Mouse (Mus musculus): ENCODE measurements around the gene Vldlr. TPM values are rescaled to one million over a fixed set of nuclear protein-coding genes. Genes with fewer than 3 reads are reported as not detected.

Gene Vldlr
- polyA plus RNA-seq, 1 experiment, result 8.0 TPM

DNA sequence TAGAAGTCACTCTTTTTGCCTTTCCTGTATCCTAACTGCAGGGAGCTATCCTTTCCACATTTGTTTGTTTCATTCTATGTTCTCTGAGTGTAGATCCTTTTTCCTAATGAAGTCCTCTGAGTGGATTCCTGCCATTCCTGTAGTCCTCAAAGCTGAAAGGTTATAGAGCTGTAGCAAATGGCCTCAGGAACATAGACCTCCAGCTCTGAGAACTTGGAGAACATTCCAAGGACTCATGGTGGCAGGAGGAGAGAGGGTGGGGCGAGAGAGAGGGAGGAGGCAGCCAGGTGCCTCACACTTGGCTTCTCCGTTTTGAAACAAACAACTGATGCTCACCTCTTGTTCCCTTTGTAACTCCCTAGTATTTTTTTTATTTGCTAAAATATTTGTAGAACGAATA lies 10.3 kb downstream of the Vldlr start:
- Histone ChIP-seq H3K27me3 (ENCODE audit: control insufficient read depth, insufficient read depth, low read length) (no peaks in the 10 kb centered on the region), H3K4me3 (ENCODE audit: control insufficient read depth, insufficient read depth, low read length) (no peak overlapping the region), H3K27ac (ENCODE audit: control insufficient read depth, insufficient read depth, low read length) (no peak overlapping the region), H3K36me3 (ENCODE audit: control insufficient read depth, insufficient read depth, low read length) (no peaks in the 10 kb centered on the region), H3K4me1 (replicated peaks; ENCODE audit: control insufficient read depth, insufficient read depth, low read length) (no peaks in the 10 kb centered on the region)
- no peak for DNase-seq
- WGBS, result 86% methylated on average over 3 of the region's 3 CpGs
- TF ChIP-seq CTCF (IDR thresholded peaks at IDR 0.05; ENCODE audit: borderline replicate concordance, control insufficient read depth, extremely low read depth, insufficient read depth, low read length, poor library complexity), result no peak

DNA sequence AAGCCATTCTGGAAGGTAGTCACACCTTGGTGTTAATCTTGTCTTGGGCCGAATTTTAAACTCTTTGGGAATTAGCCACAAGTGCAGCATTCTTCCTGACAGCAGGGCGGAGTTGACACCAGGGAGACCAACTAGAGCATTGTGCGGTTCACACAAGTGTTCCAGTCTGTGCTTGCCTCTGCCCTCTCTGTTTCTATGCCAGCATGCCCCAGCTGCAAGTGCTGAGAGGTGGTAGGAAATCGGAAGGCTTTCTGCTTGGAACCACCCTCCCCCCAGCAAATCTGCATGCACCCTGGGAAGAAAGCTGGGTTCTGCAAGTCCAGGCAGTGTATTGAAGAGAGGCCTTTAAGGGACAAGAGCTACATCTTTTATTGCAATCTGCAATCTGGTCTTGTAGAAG lies 10.8 kb downstream of the Vldlr start:
- TF ChIP-seq CTCF (IDR thresholded peaks at IDR 0.05; ENCODE audit: borderline replicate concordance, control insufficient read depth, extremely low read depth, insufficient read depth, low read length, poor library complexity), result no peak
- no peak for TF ChIP-seq POLR2A (IDR thresholded peaks at IDR 0.05; ENCODE audit: control insufficient read depth, extremely low read depth, insufficient read depth, low read length, poor library complexity)
- WGBS, result 92% methylated on average over 4 of the region's 4 CpGs
- Histone ChIP-seq H3K27ac (ENCODE audit: control insufficient read depth, insufficient read depth, low read length) (no peak overlapping the region), H3K4me1 (replicated peaks; ENCODE audit: control insufficient read depth, insufficient read depth, low read length) (no peaks in the 10 kb centered on the region), H3K27me3 (ENCODE audit: control insufficient read depth, insufficient read depth, low read length) (no peaks in the 10 kb centered on the region), H3K4me3 (ENCODE audit: control insufficient read depth, insufficient read depth, low read length) (no peak overlapping the region), H3K36me3 (ENCODE audit: control insufficient read depth, insufficient read depth, low read length) (no peaks in the 10 kb centered on the region)
- DNase-seq, result no peak

DNA sequence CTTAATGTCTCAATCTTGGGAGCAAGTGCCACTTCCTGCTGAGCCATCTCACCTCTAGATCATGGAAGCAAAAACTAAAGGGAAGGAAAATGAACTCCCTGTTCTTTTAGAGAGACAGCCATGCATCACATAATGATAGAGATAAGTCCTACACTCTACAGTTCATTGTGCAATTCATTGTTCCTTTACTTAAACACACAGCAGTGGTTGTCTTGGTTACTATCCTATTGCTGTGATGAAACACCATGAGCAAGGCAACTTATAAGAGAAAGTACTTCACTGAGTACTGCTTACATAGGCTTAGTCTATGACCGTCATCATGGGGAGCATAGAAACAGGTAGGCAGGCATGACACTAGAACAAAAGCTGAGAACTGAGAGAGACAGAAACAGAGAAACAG lies 12.0 kb downstream of the Vldlr start:
- Histone ChIP-seq H3K27ac (ENCODE audit: control insufficient read depth, insufficient read depth, low read length) (no peak overlapping the region), H3K4me3 (ENCODE audit: control insufficient read depth, insufficient read depth, low read length) (no peak overlapping the region), H3K4me1 (replicated peaks; ENCODE audit: control insufficient read depth, insufficient read depth, low read length) (no peaks in the 10 kb centered on the region), H3K27me3 (ENCODE audit: control insufficient read depth, insufficient read depth, low read length) (no peaks in the 10 kb centered on the region), H3K36me3 (ENCODE audit: control insufficient read depth, insufficient read depth, low read length) (no peaks in the 10 kb centered on the region)
- DNase-seq, result no peak
- no peak for TF ChIP-seq CTCF (IDR thresholded peaks at IDR 0.05; ENCODE audit: borderline replicate concordance, control insufficient read depth, extremely low read depth, insufficient read depth, low read length, poor library complexity)
- no peak for TF ChIP-seq POLR2A (IDR thresholded peaks at IDR 0.05; ENCODE audit: control insufficient read depth, extremely low read depth, insufficient read depth, low read length, poor library complexity)
- WGBS, result 94% methylated on average over 1 of the region's 1 CpGs

DNA sequence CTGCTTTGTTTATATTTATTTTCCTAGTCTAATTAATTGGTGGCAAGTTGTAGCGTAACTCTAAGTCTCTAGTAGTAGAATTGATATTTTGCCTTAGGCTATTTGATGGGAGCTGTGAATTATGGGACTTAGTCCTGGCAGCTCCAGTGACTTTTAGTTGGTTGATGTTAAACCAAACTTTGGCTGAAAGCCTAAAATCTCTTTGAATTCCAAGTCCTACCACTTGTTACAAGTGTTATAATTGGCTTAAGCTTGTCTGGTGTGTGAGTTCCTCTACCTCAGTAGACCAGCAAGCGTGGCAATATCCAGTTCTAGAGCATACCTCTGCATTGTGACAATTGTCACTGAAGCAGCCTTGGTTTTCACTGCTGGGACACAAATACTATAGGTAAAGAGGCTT lies 17.1 kb downstream of the Vldlr start:
- H3K27me3 ChIP-seq (ENCODE audit: control insufficient read depth, insufficient read depth, low read length), result no peaks in the 10 kb centered on the region
- H3K4me1 ChIP-seq (replicated peaks; ENCODE audit: control insufficient read depth, insufficient read depth, low read length), result no peaks in the 10 kb centered on the region
- WGBS, result 93% methylated on average over 2 of the region's 2 CpGs
- H3K27ac ChIP-seq (ENCODE audit: control insufficient read depth, insufficient read depth, low read length), result no peak overlapping the region
- no peaks in the 10 kb centered on the region for H3K36me3 ChIP-seq (ENCODE audit: control insufficient read depth, insufficient read depth, low read length)
- TF ChIP-seq CTCF (IDR thresholded peaks at IDR 0.05; ENCODE audit: borderline replicate concordance, control insufficient read depth, extremely low read depth, insufficient read depth, low read length, poor library complexity), result no peak
- no peak for TF ChIP-seq POLR2A (IDR thresholded peaks at IDR 0.05; ENCODE audit: control insufficient read depth, extremely low read depth, insufficient read depth, low read length, poor library complexity)
- DNase-seq, result no peak
- H3K4me3 ChIP-seq (ENCODE audit: control insufficient read depth, insufficient read depth, low read length), result no peak overlapping the region

DNA sequence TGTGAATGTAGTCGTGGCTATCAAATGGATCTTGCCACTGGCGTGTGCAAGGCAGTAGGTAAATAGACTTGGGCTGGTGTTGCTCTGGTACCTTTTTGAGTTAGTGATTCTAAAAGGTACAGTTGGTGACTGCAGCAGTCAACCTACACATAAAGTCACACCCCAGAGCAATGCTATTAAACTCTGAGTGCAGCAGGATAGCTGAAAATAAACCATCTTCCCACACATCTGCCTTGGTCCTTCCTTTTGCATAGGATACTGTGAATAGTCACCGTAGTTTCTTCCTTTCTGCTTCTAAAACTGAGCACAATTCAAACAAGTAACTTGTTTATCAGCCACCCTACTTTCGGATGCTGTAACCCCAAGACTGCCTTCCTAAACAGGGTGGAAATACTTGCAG lies 23.6 kb downstream of the Vldlr start:
- Histone ChIP-seq H3K27ac (ENCODE audit: control insufficient read depth, insufficient read depth, low read length) (no peak overlapping the region), H3K27me3 (ENCODE audit: control insufficient read depth, insufficient read depth, low read length) (no peaks in the 10 kb centered on the region), H3K4me1 (replicated peaks; ENCODE audit: control insufficient read depth, insufficient read depth, low read length) (no peaks in the 10 kb centered on the region), H3K36me3 (ENCODE audit: control insufficient read depth, insufficient read depth, low read length) (no peaks in the 10 kb centered on the region), H3K4me3 (ENCODE audit: control insufficient read depth, insufficient read depth, low read length) (no peak overlapping the region)
- 95% methylated on average over 4 of the region's 4 CpGs for WGBS
- DNase-seq, result no peak
- TF ChIP-seq POLR2A (IDR thresholded peaks at IDR 0.05; ENCODE audit: control insufficient read depth, extremely low read depth, insufficient read depth, low read length, poor library complexity), result no peak
- no peak for TF ChIP-seq CTCF (IDR thresholded peaks at IDR 0.05; ENCODE audit: borderline replicate concordance, control insufficient read depth, extremely low read depth, insufficient read depth, low read length, poor library complexity)

DNA sequence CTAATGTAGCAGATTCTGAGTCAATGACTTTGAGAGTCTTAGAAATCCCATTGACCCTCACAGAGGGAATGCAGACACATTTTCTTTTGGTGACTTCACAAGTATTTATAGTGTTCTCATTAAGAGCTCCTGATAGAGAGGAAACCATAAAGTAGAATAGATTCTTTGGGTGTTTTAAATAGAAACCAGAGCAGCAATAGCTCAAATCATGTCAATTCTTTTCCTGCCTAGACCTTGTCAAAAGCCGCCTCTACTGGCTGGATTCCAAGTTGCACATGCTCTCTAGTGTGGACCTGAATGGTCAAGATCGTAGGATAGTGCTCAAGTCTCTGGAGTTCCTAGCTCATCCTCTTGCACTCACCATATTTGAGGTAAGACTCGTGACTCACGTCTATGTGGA lies 27.2 kb downstream of the Vldlr start:
- 94% methylated on average over 4 of the region's 4 CpGs for WGBS
- TF ChIP-seq POLR2A (IDR thresholded peaks at IDR 0.05; ENCODE audit: control insufficient read depth, extremely low read depth, insufficient read depth, low read length, poor library complexity), result no peak
- DNase-seq, result no peak
- Histone ChIP-seq H3K36me3 (ENCODE audit: control insufficient read depth, insufficient read depth, low read length) (no peaks in the 10 kb centered on the region), H3K27ac (ENCODE audit: control insufficient read depth, insufficient read depth, low read length) (no peak overlapping the region), H3K4me1 (replicated peaks; ENCODE audit: control insufficient read depth, insufficient read depth, low read length) (no peaks in the 10 kb centered on the region), H3K27me3 (ENCODE audit: control insufficient read depth, insufficient read depth, low read length) (no peaks in the 10 kb centered on the region), H3K4me3 (ENCODE audit: control insufficient read depth, insufficient read depth, low read length) (no peak overlapping the region)

DNA sequence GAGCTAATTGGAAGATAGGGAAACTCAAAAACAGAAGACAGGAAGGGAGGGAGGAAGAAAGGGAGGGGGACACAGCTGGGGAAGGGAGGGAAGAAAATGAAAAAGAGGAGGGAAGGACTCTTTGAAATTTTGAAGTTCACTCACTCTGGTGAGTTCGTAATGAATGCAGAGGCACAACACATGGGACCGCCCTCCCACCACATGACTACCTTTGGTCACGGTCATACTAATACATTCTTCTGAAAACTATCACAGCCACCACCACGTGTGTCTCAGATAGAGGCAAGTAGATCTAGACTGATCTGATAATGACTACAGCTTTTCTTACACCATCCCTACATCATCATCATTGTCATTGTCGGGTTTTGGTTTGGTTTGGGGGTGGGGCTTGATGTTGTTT lies 38.5 kb downstream of the Vldlr start:
- DNase-seq, result no peak
- H3K27me3 ChIP-seq (ENCODE audit: control insufficient read depth, insufficient read depth, low read length), result no peaks in the 10 kb centered on the region
- H3K36me3 ChIP-seq (ENCODE audit: control insufficient read depth, insufficient read depth, low read length), result no peaks in the 10 kb centered on the region
- no peaks in the 10 kb centered on the region for H3K4me1 ChIP-seq (replicated peaks; ENCODE audit: control insufficient read depth, insufficient read depth, low read length)
- WGBS, result 86% methylated on average over 5 of the region's 5 CpGs
- H3K27ac ChIP-seq (ENCODE audit: control insufficient read depth, insufficient read depth, low read length), result no peak overlapping the region
- TF ChIP-seq CTCF (IDR thresholded peaks at IDR 0.05; ENCODE audit: borderline replicate concordance, control insufficient read depth, extremely low read depth, insufficient read depth, low read length, poor library complexity), result no peak
- no peak for TF ChIP-seq POLR2A (IDR thresholded peaks at IDR 0.05; ENCODE audit: control insufficient read depth, extremely low read depth, insufficient read depth, low read length, poor library complexity)
- H3K4me3 ChIP-seq (ENCODE audit: control insufficient read depth, insufficient read depth, low read length), result no peak overlapping the region
